Mouse (Mus musculus) heart, postnatal 0 days (tissue): ENCODE data around the gene E4f1. TPM values are rescaled to one million over a fixed set of nuclear protein-coding genes. Genes with fewer than 3 reads are reported as not detected.

Experiments used
- ATAC-seq: fragments of 200-750 bp; cut with Nextera tagmentation; 2 replicates; pipeline ENCODE4 v1.8.0; 2017; ENCODE audit warnings: low read depth, moderate number of reproducible peaks, moderate library complexity; ENCODE audit not compliant: insufficient read depth
- DNase-seq: peaks from one replicate; pipeline ENCODE4 v3.0.0-alpha.2; 2016; ENCODE audit warnings: low spot score
- H3K27ac ChIP-seq: fragments of 300-500 bp; sonication (generic); 2 replicates; pipeline ENCODE4 v1.5.1; 2014; ENCODE audit warnings: low read depth, mild to moderate bottlenecking
- H3K27me3 ChIP-seq: fragments of 300-500 bp; sonication (generic); 2 replicates; pipeline ENCODE4 v1.6.1; 2014; ENCODE audit warnings: low read length, mixed read lengths; ENCODE audit not compliant: control insufficient read depth, insufficient read depth
- H3K36me3 ChIP-seq: fragments of 300-500 bp; sonication (generic); replicated peaks from 2 replicates; pipeline ENCODE4 v1.6.1; 2014; ENCODE audit warnings: low read length, mixed read lengths; ENCODE audit not compliant: control insufficient read depth, insufficient read depth
- H3K4me1 ChIP-seq: fragments of 300-500 bp; sonication (generic); 2 replicates; pipeline ENCODE4 v1.6.1; 2014; ENCODE audit warnings: antibody characterized with exemption; ENCODE audit not compliant: control insufficient read depth, insufficient read depth
- H3K4me2 ChIP-seq: fragments of 300-500 bp; sonication (generic); 2 replicates; pipeline ENCODE4 v1.6.1; 2014; ENCODE audit warnings: low read depth, mild to moderate bottlenecking, low read length, moderate library complexity
- H3K4me3 ChIP-seq: fragments of 300-500 bp; sonication (generic); 2 replicates; pipeline ENCODE4 v1.5.1; 2014; ENCODE audit warnings: low read depth, low read length
- H3K9ac ChIP-seq: fragments of 300-500 bp; sonication (generic); replicated peaks from 2 replicates; pipeline ENCODE4 v1.6.1; 2014; ENCODE audit warnings: low read depth, low read length, mixed read lengths
- H3K9me3 ChIP-seq: fragments of 300-500 bp; sonication (generic); replicated peaks from 2 replicates; pipeline ENCODE4 v1.6.1; 2016; ENCODE audit warnings: low read length; ENCODE audit not compliant: control insufficient read depth
- CTCF ChIP-seq: IDR thresholded peaks from 2 replicates; pipeline ENCODE4 v1.5.1; 2016; ENCODE audit warnings: antibody characterized with exemption, control low read depth, low read depth
- EP300 ChIP-seq: IDR thresholded peaks from 2 replicates; pipeline ENCODE4 v1.6.1; 2016; ENCODE audit warnings: antibody characterized with exemption, low read depth
- WGBS: fragments of 180-500 bp; shearing (Covaris S2); extraction: QIAGEN DNeasy Blood & Tissue Kit; methylation state at CpG from one replicate; pipeline ENCODE4 v1.1.7; 2014; 5-methylcytosine and 5-hydroxymethylcytosine counted together
- polyA plus RNA-seq: library from polyadenylated mRNA; unstranded; fragments of >200 nt; fragmentation: Nextera tagmentation; extraction: Ambion mirVana; gene quantifications from 2 replicates; pipeline ENCODE4 v1.2.1, GENCODE M21; 2015
- total RNA-seq: library from RNA; depleted of rRNA; stranded (reverse); fragments of >200 nt; gene quantifications from 2 replicates; pipeline ENCODE4 v1.2.3, GENCODE M21; 2014; ENCODE audit warnings: low replicate concordance

E4f1 gene
- total and polyA plus RNA-seq, 2 experiments from 2014 or later, result 17.8 to 20.6 TPM

DNA sequence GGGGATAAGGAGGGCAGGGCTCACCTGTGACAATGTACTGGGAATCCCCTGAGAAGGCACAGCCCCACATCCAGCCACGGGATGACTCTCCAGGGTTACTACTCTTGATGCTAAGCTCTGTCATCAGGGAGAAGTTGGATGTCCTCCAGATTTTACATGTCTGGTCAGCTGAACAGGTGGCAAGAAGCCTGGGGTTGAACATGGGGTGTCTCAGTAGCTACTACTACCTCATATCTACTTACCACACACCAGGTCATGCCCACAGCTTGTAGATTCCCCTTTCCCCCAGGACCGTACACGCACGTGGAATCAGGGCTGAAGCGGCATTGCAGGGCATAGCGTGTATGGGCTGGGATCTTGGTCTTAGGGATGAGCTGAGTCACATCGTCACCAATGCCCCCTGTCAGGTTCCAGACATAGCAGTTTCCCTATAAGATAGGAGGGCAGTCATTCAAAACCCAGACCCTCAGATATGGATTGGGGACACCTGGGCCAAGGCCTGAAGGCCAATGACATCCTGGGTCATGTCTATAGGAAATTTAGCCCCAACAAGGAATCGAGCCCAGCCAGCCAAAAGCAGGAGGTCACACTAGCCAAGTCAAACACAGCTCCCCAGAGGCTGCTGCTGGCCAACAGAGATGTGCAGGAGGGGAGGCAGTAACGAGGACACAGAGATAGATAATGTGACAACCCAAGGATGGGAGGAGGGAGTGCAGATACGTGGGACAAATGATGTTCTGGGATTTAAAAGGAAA lies 6.1 kb upstream of the E4f1 start:
- Histone ChIP-seq H3K27me3 (no peaks in the 10 kb centered on the region), H3K4me3 (no peak overlapping the region), H3K27ac (no peak overlapping the region), H3K4me2 (no peak overlapping the region), H3K9ac (no peak overlapping the region), H3K36me3 (peaks cover 38% of the 10 kb centered on the region), H3K4me1 (peaks cover 17% of the 10 kb centered on the region), H3K9me3 (no peaks in the 10 kb centered on the region)
- TF ChIP-seq CTCF (no peak), EP300 (no peak)
- 83% methylated on average over 10 of the region's 10 CpGs for WGBS
- DNase-seq (no peak), ATAC-seq (no peak)

DNA sequence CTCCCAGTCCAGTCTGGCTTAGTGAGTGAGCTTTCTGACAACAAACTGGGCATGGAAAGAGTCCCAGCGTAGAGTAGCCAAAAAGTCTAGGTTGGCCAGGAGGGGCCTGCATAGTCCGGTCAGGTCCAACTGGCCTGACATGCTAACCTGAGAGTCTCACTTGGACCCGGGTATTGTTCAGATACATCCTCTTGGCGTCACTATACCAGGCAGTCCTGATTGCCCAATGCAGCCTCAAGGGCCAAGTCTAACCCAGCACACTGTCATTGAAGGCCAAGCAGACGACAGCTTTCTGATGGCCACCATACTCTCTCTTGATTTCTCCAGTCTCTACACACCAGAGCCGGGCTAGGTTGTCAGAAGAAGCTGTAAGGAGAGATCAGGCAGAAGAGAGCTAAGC lies 5.5 kb upstream of the E4f1 start:
- Histone ChIP-seq H3K4me3 (no peak overlapping the region), H3K4me1 (peaks cover 21% of the 10 kb centered on the region), H3K27me3 (no peaks in the 10 kb centered on the region), H3K4me2 (no peak overlapping the region), H3K36me3 (peaks cover 38% of the 10 kb centered on the region), H3K9me3 (no peaks in the 10 kb centered on the region), H3K27ac (no peak overlapping the region), H3K9ac (no peak overlapping the region)
- TF ChIP-seq EP300, result no peak
- no peak for TF ChIP-seq CTCF
- 87% methylated on average over 6 of the region's 6 CpGs for WGBS
- DNase-seq, result no peak
- ATAC-seq, result no peak

DNA sequence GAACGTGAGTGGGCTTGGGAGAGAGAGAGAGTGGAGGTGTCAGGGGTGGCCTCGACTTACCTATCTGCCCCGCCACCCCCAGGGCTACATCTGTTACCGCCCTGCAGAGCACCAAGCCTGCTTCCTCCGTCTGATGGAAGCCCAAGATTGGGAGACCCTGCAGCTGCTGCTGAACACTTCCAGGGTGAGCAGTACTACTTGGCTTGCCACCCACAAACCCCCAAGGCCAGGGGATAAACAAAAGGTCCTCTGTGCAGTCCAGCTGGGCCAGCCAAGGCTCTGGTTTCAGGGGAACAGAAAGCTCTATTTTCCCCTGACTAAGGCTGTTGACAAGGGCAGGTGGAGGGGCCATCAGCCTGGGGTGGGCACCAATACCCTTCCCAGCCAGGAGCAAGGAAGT lies 4.4 kb upstream of the E4f1 start:
- no peak overlapping the region for H3K27ac ChIP-seq
- DNase-seq, result no peak
- H3K4me3 ChIP-seq, result no peak overlapping the region
- H3K9ac ChIP-seq, result no peak overlapping the region
- no peaks in the 10 kb centered on the region for H3K9me3 ChIP-seq
- WGBS, result 80% methylated on average over 5 of the region's 5 CpGs
- H3K36me3 ChIP-seq, result peaks cover 38% of the 10 kb centered on the region
- no peak overlapping the region for H3K4me2 ChIP-seq
- ATAC-seq, result no peak
- TF ChIP-seq EP300 (no peak), CTCF (no peak)
- no peaks in the 10 kb centered on the region for H3K27me3 ChIP-seq
- H3K4me1 ChIP-seq, result peaks cover 21% of the 10 kb centered on the region

DNA sequence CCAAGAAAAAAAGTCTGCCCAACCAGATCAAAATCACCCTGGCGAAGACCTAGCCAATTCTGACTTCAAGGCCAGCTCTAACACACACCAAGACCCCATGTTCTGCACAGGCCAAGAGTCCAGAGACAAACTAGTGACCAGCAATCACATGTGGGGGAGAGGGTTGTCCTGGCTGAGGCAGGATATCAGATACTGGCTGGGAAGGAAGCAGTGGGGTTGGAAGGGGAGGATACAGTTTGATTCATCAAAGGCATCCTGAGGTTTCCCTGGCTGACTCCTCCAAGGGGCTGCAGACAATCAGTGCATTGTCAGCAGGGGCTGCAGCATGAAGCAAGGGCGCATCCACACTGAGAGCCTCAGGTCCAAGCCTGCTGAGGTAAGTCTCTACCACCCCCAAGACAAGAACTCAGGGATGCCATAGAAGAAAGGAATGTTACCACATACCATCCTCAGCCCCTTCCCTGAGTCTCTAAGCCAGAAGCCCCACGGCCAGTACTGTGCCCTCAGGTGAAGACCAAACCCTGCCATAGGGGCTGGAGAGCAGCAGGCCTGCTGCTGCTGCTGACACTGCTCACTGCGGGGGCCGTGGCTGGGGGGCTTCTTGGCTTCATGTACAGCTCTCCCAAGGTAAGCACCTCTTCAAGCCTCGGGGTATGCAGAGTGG lies 3.6 kb upstream of the E4f1 start, which contains the start of gene Bricd5:
TSS of gene Bricd5 (plus strand) at position 273 of the 664 bp plus-strand sequence.
- 74% methylated on average over 6 of the region's 6 CpGs for WGBS
- H3K4me1 ChIP-seq, result peaks cover 21% of the 10 kb centered on the region
- H3K9ac ChIP-seq, result no peak within 1 kb of the TSS; the same call in 1 of the 2 replicates
- no peak for TF ChIP-seq CTCF
- no peak for TF ChIP-seq EP300
- no peaks in the 10 kb centered on the region for H3K27me3 ChIP-seq
- H3K36me3 ChIP-seq, result peaks cover 38% of the 10 kb centered on the region
- peak within 1 kb of the TSS; percentile 13 for H3K27ac ChIP-seq
- no peaks in the 10 kb centered on the region for H3K9me3 ChIP-seq
- H3K4me3 ChIP-seq, result no peak within 1 kb of the TSS
- no peak for ATAC-seq
- H3K4me2 ChIP-seq, result 0 out of 2 replicates have a peak within 1 kb of the TSS, but pooled peaks have one; percentile 21
- DNase-seq, result no peak

DNA sequence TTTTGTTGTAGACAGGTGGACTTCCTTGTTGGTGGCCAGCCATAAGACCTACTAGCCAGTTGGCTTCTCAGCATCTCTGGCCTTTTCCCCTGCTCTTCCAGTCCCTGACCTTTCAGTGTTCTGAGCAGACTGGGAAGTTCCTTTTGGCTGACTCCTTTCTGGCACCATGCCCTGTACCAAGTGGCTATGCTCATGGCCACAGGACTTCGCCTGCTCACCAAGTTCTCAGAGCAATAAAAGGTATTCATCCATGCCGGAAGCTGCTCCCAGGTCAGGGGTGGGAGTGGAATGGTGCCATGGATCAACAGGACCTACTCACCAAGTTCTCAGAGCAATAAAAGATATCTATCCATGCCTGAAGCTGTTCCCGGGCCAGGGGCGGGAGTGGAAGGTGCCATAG lies 2.4 kb upstream of the E4f1 start:
- 43% methylated on average over 4 of the region's 4 CpGs for WGBS
- DNase-seq (peak; percentile 52), ATAC-seq (no peak)
- TF ChIP-seq EP300 (no peak), CTCF (no peak)
- H3K27me3 ChIP-seq, result no peaks in the 10 kb centered on the region
- H3K4me1 ChIP-seq, result peaks cover 21% of the 10 kb centered on the region
- H3K4me3 ChIP-seq, result no peak overlapping the region
- H3K27ac ChIP-seq, result peak overlapping the region; percentile 14; the same call in 1 of the 2 replicates
- peaks cover 38% of the 10 kb centered on the region for H3K36me3 ChIP-seq
- 0 out of 2 replicates have a peak overlapping the region, but pooled peaks have one; percentile 67 for H3K9ac ChIP-seq
- no peaks in the 10 kb centered on the region for H3K9me3 ChIP-seq
- peak overlapping the region; percentile 86; the same call in 1 of the 2 replicates for H3K4me2 ChIP-seq
